Mouse (Mus musculus): Measurements from ENCODE around the gene 4930518I15Rik. TPM values are rescaled to one million over a fixed set of nuclear protein-coding genes. Genes with fewer than 3 reads are reported as not detected.
"Not testable (repeated sequence)": the region's sequence is repeated elsewhere in the genome, so short reads cannot be mapped to it uniquely, and the experiment has no call there.

4930518I15Rik gene
- total RNA-seq (2021) = 1 to 10 TPM; 1.7 to 2.9 TPM
- long read RNA-seq, experiment 1 = 0 reads
- long read RNA-seq, experiment 2 = 0 reads

DNA sequence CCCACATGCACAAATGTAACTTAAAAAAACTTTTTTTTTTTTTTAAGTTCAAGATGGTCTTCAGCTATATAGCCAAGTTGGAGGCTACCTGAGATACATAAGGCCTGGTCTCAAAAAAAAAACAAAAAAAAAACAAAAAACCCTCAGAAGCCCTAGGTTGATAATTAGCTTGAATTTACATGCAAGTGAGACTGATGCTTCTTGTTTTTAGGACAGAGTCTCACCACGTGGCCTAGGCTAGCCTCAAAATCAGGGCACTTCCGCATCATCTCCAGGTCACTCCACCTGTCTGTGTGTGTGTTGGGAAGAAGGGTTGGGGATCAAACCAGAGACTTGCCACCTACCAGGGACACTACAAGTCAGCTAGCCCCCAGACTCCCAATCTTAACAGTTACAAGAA is at the start of gene 4930518I15Rik:
Gene 4930518I15Rik (minus strand): TSS at position 112 of the 400 bp plus-strand sequence.
- DNase-seq (ENCODE audit: low spot score in 2 of 2) = no peak

GRCm38 (mm10) chr2:156905931-156906330 is 48.2 kb upstream of the 4930518I15Rik start:
- not testable (repeated sequence) for DNase-seq (ENCODE audit: low spot score in 2 of 2)

DNA sequence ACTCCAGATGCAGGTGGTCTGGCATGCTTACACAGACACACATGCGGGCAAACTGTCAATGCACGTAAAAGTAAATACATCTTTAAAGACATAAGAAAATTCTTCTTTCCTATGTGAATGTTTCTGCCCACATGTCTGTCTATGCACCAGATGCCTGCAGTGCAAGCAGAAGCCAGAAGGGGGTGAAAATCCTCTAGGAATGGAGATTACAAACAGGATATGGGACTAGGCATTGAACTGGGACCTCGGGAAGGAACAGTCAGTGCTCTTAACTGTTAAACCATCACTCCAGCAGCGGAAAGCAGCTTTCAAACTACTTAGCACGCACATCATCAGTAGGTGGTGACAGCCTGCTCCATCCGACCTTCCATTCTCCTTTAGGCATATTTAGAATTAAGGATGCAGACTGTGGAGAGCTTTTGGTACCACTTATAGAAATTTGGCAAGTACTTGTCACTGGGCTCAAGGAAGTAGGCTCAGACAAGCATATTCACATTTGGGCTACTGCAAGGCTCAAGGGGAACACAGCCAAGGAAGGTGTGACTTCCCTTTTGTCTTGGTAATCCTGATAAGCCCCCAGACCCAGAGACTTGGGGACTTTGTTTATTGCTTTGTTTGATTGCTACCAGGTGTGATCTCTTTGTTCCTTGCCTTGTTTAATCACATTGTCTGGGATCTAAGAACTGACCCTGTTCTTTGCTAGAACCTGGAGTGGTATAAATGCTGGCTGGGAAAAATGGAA is 47.4 kb upstream of the 4930518I15Rik start:
- DNase-seq (ENCODE audit: low spot score in 2 of 2) = peak; percentile 79 to 80

DNA sequence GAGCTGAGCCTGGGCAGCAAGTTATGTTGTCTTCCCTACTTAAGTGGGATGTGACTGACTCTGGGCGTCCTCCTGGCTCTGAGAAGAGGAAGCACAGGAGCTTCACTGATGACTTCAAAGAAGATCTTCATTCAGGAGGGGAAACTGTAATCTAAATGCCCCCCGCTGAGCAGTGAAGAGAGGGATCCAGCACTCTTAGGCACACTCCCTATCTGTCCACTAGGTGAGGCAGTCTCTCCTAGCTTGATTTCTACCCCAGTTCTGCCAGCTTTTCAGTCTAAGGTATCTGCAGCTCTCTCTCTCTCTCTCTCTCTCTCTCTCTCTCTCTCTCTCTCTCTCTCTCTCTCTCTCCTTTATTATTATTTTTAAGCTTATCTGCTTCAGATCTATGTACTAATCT is 45.6 kb upstream of the 4930518I15Rik start:
- no peak for DNase-seq (ENCODE audit: low spot score in 2 of 2)

DNA sequence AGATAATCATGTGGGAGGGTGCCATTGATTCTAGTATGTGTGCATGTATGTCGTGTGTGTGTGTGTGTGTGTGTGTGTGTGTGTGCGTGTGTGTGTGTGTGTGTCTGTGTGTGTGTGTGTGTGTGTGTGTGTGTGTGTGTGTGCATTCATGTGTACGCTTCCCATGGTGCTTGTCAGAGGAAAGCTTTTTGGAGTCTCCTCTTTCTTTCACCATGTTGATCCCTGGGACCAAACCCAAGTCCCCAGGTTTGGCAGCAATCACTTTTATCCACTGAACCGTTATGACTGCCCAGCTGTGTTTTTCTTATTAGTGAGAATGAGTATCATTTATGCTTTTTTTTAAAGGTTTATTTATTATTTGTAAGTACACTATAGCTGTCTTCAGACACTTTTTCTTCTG is 44.7 kb upstream of the 4930518I15Rik start:
- not testable (repeated sequence) for DNase-seq (ENCODE audit: low spot score in 2 of 2)

DNA sequence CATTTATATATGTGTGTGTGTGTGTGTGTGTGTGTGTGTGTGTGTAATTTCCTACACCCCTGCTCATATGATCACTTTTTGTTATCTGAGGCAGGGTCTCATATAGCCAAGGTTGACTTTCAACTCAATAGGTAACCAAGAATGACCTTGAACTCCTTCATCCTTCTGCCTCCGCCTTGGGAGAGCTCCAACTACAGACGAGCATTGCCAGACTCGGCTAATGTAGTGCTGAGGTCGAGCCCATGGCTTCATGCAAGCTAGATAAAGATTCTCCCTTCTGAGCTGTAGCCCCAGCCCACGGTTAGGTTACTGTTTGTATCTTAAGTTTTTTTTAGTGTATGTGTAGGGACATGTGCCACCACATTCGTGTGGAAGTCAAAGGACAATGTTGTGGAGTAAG is 44.1 kb upstream of the 4930518I15Rik start:
- DNase-seq (ENCODE audit: low spot score in 2 of 2) = no peak

DNA sequence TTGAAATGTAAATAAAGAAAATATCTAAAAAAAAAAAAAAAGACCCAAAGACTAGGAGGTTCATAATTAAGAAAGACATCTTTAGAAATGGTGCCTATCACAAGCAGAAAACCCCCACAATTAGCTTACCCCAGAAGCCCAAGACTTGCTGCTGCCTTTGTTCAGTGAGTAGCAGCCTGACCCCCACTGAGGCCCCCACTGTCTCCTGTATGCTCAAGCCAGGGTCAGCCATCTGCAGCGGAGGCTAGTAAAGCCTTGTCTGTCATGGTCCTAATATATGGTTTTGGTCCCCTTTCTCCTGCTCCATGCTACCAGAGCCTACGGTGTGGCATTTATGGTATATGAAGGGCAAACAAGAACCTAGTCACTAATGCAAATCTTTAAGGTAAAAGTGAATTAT is 43.6 kb upstream of the 4930518I15Rik start:
- no peak for DNase-seq (ENCODE audit: low spot score in 2 of 2)

GRCm38 (mm10) chr2:156899184-156899583 is 41.4 kb upstream of the 4930518I15Rik start:
- no peak for DNase-seq (ENCODE audit: low spot score in 2 of 2)

DNA sequence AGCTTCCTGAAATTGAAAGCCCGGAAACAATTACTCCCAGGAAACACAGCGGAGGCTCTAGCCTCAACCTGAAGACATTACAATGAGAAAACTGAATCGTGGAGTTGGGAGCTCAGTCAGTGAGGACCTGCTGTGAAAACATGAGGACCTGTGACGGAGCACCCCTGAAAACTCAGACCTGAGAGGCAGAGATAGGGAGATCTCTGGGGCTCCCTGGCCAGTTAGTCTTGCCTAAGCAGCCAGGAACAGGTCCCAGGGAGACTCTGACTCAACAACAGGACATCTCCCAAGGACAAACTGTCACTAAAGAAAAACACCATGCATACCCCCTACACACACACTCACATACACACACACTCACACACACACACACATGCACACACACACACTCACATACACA is 40.6 kb upstream of the 4930518I15Rik start:
- no peak for DNase-seq (ENCODE audit: low spot score in 2 of 2)

- peak; percentile 52 to 56 for DNase-seq (ENCODE audit: low spot score in 2 of 2)
Observed at GRCm38 (mm10) chr2:156897034-156897433, 39.3 kb upstream of the 4930518I15Rik start.

GRCm38 (mm10) chr2:156896384-156896914 is 38.7 kb upstream of the 4930518I15Rik start:
- DNase-seq (ENCODE audit: low spot score in 2 of 2) = no peak

DNA sequence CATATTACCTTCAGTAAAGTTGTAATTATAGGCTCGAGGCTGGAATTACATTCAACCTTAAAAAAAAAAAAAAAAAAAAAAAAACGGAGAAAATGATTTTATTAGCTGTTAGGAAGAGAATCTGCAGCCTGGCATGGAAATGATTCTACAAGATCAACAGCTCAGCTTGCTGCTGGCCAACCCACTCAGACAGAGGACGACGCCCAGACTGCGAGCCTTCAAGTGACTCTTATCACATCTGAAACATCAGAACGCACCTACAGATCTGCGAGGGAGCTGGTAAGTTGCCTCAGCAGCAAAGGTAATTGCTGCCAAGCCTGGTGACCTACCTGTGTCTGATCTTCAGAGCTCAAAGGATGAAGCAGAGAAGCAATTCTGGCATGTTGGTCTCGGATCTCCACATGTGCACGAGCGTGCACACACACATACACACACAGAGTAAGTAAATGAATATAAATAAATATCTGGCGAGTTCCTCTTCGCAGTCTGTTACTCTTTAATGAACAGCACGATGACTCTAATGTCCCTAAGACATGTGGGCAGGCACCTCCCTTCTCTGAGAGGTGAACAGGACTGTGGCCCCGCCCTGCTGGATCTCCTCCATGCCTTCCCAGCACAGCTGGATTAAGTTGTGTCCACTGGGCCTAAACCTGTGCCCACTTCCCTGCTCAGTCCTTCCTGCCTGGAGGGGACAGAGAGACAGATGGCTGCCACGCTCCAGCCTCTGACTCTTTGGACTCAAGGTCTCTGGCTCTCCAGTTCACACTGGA is 36.9 kb upstream of the 4930518I15Rik start:
- no peak for DNase-seq (ENCODE audit: low spot score in 2 of 2)

GRCm38 (mm10) chr2:156892821-156893220 is 35.1 kb upstream of the 4930518I15Rik start:
- no peak for DNase-seq (ENCODE audit: low spot score in 2 of 2)

DNA sequence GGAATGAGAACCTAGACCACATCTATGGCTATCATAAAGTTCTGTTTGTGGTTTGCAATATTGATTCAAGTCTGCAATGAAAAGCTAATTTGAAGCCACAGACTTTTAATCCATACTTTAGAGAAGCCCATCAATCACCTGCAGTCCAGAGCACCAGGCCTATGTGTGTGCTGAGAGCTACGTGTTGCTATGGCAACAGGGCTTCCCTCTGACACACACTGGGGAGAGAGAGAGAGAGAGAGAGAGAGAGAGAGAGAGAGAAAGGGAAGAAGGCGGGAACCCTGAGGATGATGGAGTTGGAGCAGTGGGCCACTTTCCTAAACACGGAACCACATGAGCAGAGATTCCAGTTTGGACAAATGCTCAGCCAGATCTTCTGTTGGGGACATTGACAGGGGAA is 34.5 kb upstream of the 4930518I15Rik start:
- DNase-seq (ENCODE audit: low spot score in 2 of 2) = no peak

- DNase-seq (ENCODE audit: low spot score in 2 of 2) = no peak
Observed at GRCm38 (mm10) chr2:156888490-156888889, 30.7 kb upstream of the 4930518I15Rik start.

GRCm38 (mm10) chr2:156887017-156887416 is 29.3 kb upstream of the 4930518I15Rik start, which contains the start of gene Sla2:
TSS of gene Sla2 (minus strand) at chr2:156887192.
- DNase-seq (ENCODE audit: low spot score in 2 of 2) = no peak

- no peak for DNase-seq (ENCODE audit: low spot score in 2 of 2)
Observed at GRCm38 (mm10) chr2:156886084-156886631, 28.4 kb upstream of the 4930518I15Rik start.

GRCm38 (mm10) chr2:156885666-156886065 is 27.9 kb upstream of the 4930518I15Rik start:
- not testable (repeated sequence) for DNase-seq (ENCODE audit: low spot score in 2 of 2)

DNA sequence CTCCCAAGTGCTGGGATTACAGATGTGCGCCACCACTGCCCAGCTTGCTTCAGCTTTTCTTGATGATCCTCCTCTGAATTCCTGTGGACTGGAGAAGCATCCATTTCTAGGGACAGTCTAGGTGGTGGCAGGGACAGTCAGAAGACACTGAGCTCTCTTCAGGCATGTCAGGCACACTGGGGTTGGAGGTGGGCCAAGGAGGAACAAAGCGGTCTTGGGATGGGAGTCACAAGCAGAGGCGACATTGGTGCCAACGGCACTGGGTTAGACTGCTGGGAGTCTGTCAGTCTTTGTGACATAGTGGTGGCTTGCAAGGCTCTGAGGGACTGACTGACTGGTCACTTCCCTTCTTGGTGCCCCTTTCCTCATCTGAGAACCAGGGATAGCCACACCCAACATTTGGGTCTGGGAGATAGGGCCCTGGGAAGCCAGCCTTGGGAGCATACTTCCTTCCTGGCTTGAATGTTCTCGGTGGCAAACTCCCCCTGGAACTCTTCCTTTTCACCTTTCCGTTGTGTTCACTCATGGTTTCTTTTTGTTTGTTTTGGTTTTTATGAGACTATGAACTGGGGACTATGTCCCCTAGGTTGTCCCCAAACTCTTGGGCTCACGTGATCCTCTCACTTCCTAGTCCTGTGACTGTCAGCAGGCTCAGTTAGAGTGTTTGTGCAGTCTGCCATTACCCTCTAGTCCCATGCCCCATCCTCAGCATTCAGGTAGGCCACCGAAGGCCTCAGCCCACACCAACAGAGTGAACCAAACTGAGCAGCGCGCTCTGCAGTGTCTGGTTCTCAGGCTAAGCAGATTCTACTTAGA is 26.9 kb upstream of the 4930518I15Rik start:
- no peak for DNase-seq (ENCODE audit: low spot score in 2 of 2)

- no peak for DNase-seq (ENCODE audit: low spot score in 2 of 2)
Observed at GRCm38 (mm10) chr2:156882431-156883001, 24.8 kb upstream of the 4930518I15Rik start.
